Mouse (Mus musculus) embryonic fibroblast, embryonic 13.5 days (primary cell): ENCODE data around the gene Vsx1. TPM values are rescaled to one million over a fixed set of nuclear protein-coding genes. Genes with fewer than 3 reads are reported as not detected.
A peak's percentile ranks its signal among the peaks of the same experiment; 100 is the strongest.

Experiments used
- H3K27ac ChIP-seq: 2 replicates; pipeline ENCODE4 v1.5.1; 2012; ENCODE audit warnings: low read length, control low read depth, inconsistent platforms; ENCODE audit not compliant: insufficient read depth
- H3K4me1 ChIP-seq: 2 replicates; pipeline ENCODE4 v1.6.1; 2011; ENCODE audit warnings: low read length; ENCODE audit not compliant: control insufficient read depth, insufficient read depth
- H3K4me3 ChIP-seq: 2 replicates; pipeline ENCODE4 v1.5.1; 2011; ENCODE audit warnings: mild to moderate bottlenecking, control low read depth, low read length; ENCODE audit not compliant: insufficient read depth
- CTCF ChIP-seq: IDR thresholded peaks from 2 replicates; pipeline ENCODE4 v1.5.1; 2011; ENCODE audit warnings: mild to moderate bottlenecking, control low read depth, low read length, moderate library complexity, borderline replicate concordance; ENCODE audit not compliant: insufficient read depth
- POLR2A ChIP-seq: IDR thresholded peaks from 2 replicates; pipeline ENCODE4 v1.6.1; 2011; ENCODE audit warnings: low read depth, mild to moderate bottlenecking, control low read depth, low read length, moderate library complexity
- polyA plus RNA-seq: library from polyadenylated mRNA; stranded (reverse); fragments of >200 nt; gene quantifications from 2 replicates; pipeline ENCODE4 v1.2.4, GENCODE M21; 2011; ENCODE audit warnings: low read depth; ENCODE audit not compliant: missing spikeins, insufficient read length

Gene Vsx1
- polyA plus RNA-seq, 1 experiment, result not detected

DNA sequence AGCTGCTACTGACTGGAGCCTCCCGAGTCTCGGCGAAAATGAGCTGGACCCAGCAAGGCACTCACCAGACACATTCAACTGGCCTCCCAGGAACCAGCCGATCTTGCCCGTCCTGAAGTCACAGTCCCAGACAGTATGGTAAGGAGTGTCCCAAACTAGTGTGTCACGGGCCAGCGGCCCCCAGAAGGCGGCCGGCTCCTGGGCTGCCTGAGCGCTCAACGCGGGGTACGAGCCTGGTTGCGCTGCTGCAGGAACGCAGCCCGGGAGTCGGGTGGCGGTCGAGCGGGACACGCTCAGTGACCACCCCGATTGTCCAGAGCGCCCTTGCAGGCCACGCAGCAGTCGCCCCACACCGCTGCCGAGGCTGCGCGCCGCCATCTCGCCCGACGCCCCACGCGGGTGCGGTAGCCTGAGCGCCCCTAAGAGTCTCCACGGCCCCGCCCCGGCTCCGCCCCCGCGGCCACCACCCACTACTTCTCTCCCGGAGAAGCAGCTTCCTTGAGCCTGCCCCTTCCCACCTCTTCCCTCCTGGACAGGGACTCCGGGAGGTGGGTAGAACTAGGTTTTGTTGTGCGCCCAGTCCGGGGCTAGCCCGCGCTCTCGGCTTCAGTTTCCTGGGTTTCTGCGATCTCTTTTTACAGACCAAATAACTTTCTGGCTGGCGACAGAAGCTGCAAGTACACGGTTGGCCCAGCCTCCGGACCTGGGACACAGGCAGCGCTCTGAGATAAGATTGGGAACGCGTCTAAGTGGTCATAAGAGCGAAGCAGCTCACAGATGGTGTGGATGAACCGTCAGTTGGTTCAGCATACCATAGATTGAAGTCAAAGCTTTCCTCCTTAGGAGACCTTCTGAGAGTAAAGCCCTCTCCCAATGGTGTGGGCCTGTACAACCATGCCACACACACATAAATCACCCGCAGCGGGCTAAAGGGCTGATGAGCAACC lies 21.1 kb downstream of the Vsx1 start, which contains the start of gene Acss1:
Acss1 (minus strand) TSS at position 681 of the 947 bp plus-strand sequence.
- peak within 1 kb of the TSS; percentile 49 for H3K4me3 ChIP-seq
- no peak within 1 kb of the TSS for H3K27ac ChIP-seq
- no peak for TF ChIP-seq CTCF
- no peak for TF ChIP-seq POLR2A
- H3K4me1 ChIP-seq, result 0 out of 2 replicates have a peak, but pooled peaks cover 2% of the 10 kb centered on the region

- Histone ChIP-seq H3K4me3 (peak overlapping the region; percentile 49), H3K27ac (no peak overlapping the region), H3K4me1 (0 out of 2 replicates have a peak, but pooled peaks cover 2% of the 10 kb centered on the region)
- TF ChIP-seq POLR2A (no peak), CTCF (no peak)
Measured at GRCm38 (mm10) chr2:150667065-150667819, 21.9 kb downstream of the Vsx1 start.

- Histone ChIP-seq H3K27ac (no peak overlapping the region), H3K4me3 (no peak overlapping the region), H3K4me1 (0 out of 2 replicates have a peak, but pooled peaks cover 2% of the 10 kb centered on the region)
- TF ChIP-seq CTCF (no peak), POLR2A (no peak)
Measured at GRCm38 (mm10) chr2:150666723-150667064, 22.5 kb downstream of the Vsx1 start.

GRCm38 (mm10) chr2:150665534-150666451 lies 23.4 kb downstream of the Vsx1 start:
- Histone ChIP-seq H3K27ac (no peak overlapping the region), H3K4me3 (no peak overlapping the region), H3K4me1 (0 out of 2 replicates have a peak, but pooled peaks cover 2% of the 10 kb centered on the region)
- TF ChIP-seq CTCF (no peak), POLR2A (no peak)

DNA sequence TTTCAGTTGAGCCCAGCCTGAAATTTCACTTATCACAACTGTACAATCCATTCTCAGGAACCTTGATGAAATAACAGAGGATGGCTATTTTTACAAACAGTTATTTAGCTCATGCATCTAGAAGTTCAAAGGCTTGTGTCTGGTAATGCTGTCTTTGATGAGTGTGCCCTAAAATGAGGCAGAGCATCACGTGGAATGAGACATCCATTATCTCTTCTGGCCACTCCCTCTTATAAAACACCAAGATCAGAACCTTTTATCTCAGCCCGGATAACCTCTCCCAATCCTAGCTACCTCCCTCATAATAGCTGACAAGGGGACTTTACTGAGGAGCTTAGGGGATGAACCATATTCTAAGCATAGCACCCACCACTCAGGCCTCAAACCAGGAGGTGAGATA lies 24.2 kb downstream of the Vsx1 start:
- Histone ChIP-seq H3K27ac (no peak overlapping the region), H3K4me3 (no peak overlapping the region), H3K4me1 (0 out of 2 replicates have a peak, but pooled peaks cover 2% of the 10 kb centered on the region)
- no peak for TF ChIP-seq CTCF
- no peak for TF ChIP-seq POLR2A

DNA sequence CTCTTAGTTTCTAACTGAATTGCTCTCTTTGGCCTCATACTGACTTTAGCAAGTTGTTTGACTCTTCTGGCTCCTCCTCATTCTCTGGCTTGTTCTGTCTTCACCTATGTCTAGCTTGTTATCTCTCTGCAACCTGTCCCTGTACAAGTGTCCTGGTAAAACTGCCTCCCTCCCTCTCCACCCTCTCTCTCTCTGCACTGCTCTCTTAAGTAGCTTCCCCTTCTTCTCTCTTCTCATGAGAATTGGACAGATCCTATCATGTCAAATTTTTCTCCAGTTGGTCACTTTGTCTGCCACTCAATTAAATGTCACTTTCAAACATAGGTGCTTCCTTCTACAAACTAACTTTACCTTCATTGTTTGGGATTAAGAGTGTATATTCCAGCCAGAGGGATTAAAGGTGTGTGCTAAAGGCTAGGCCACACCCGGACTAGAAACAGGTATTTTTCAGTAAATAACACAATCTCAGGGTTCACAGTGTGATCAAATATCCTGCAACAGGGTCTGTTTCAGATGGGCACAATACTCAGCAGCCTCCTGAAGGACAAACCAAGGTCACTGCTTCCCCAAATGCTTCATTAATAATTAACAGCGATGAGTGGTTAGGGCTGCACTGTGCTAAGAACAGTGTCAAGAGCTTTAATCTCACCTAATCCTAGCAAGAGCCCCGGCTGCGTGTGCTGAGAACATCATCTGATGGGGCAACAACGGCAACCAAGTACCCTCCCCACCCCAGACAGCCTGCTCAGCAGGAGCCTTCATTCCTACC lies 24.8 kb downstream of the Vsx1 start:
- 0 out of 2 replicates have a peak, but pooled peaks cover 2% of the 10 kb centered on the region for H3K4me1 ChIP-seq
- no peak overlapping the region for H3K27ac ChIP-seq
- TF ChIP-seq CTCF, result no peak
- TF ChIP-seq POLR2A, result no peak
- H3K4me3 ChIP-seq, result no peak overlapping the region

DNA sequence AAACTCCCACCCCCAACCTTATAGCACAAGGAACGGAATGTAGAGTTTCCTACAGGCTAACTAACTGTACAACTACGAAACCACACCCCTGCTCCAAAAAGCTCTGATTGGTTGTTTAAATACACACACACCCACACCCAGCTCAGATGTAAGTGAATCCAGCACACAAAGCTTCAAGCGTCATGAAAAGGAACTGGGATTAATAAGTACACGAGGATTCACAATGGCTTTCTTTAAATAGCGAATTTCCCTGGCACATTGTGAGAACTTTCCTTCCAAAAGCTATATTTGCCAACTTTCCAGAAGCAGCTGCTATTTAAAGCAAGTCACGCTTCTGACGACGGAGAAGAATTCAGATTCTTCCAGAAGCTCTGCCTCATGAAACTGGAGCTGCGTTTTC lies 25.9 kb downstream of the Vsx1 start:
- Histone ChIP-seq H3K4me3 (no peak overlapping the region), H3K27ac (no peak overlapping the region), H3K4me1 (no peaks in the 10 kb centered on the region)
- TF ChIP-seq CTCF (no peak), POLR2A (no peak)

DNA sequence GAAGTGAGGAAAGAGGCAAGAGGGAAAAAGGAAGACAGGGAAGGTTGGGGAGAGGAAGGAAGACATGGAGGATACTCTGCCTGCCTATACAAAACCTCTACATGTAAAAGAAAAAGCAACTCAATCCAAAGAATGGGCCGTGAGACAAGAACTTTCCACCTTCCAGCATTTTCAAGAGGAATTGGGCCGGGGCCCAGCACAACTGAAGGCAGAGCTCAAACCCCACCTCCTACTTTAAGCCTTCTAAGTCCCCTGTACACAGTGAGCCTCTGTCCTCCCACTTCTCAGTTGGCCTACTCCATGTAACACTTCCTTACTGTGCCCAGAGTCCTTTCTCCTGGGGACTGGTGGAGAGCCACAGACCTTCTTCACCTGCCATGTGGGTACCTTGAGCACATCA lies 27.2 kb downstream of the Vsx1 start:
- H3K27ac ChIP-seq, result no peak overlapping the region
- no peak for TF ChIP-seq POLR2A
- no peak for TF ChIP-seq CTCF
- no peak overlapping the region for H3K4me3 ChIP-seq
- H3K4me1 ChIP-seq, result no peaks in the 10 kb centered on the region
